Mouse (Mus musculus) thymus, adult 2 months (tissue): ENCODE results near the gene Hecw1.

Experiments
- CTCF ChIP-seq: fragments of 200-500 bp; IDR thresholded peaks from 2 replicates; pipeline ENCODE4 v1.5.1; 2012; ENCODE audit warnings: mild to moderate bottlenecking, control low read depth, low read length, moderate library complexity, borderline replicate concordance; ENCODE audit not compliant: control insufficient read depth, poor library complexity, insufficient read depth; ENCODE audit errors: extremely low read depth
- POLR2A ChIP-seq: fragments of 200-500 bp; IDR thresholded peaks from 2 replicates; pipeline ENCODE4 v1.6.1; 2012; ENCODE audit warnings: mild to moderate bottlenecking, low read length, control low read depth, moderate library complexity; ENCODE audit not compliant: control insufficient read depth, poor library complexity, insufficient read depth; ENCODE audit errors: extremely low read depth

GRCm38 (mm10) chr13:14496954-14497353 lies 26.1 kb downstream of the Hecw1 start:
- no peak for TF ChIP-seq CTCF
- no peak for TF ChIP-seq POLR2A
